Mouse (Mus musculus) B cell, adult 2 months (primary cell): ENCODE data around the gene Chit1.

ENCODE experiments used
- DNase-seq, 2 experiments: peaks; one replicate each; pipeline ENCODE4 v3.0.0; 2022

Chit1 gene

DNA sequence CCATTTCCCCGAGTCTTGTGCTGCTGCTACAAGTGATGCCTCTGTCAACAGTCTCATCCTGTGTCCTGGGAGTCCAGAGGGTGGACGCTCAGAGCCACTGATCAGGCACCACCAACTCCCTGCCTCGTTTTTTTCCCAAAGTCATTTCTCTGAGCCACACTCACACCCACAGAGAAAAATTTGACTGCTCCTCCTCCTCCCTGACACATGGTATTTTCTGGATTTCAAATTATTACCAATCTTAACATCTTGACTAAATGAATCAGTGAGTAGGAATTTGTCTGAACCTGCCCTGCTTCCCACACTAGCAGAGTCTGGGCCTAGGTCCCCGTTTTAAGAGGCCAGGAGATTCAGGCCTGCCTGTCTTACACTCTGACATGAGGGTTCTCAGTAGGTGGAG lies 81.0 kb downstream of the Chit1 start:
- no peak for DNase-seq

DNA sequence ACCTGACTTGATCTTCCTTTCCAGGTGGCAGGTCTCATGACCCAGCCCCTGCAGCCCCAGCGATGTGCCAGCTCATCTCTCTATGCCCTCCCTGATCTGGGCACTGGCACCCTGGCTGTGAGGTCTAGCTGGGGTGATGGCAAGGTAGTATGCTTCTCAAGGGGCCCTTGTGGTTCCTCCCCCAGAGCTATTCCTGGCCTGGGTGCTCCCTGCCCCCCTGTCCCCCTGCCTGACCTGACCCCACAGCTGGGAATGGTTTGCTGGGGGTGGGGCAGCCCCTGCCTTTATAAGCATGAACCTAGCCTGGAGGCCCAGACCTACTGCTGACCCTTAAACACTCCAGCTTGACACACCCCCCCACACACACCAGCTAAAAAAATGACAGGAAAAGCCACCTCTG lies 82.1 kb downstream of the Chit1 start, which contains the start of gene Mybph:
Gene Mybph (plus strand): TSS at position 323 of the 400 bp plus-strand sequence.
- no peak for DNase-seq

DNA sequence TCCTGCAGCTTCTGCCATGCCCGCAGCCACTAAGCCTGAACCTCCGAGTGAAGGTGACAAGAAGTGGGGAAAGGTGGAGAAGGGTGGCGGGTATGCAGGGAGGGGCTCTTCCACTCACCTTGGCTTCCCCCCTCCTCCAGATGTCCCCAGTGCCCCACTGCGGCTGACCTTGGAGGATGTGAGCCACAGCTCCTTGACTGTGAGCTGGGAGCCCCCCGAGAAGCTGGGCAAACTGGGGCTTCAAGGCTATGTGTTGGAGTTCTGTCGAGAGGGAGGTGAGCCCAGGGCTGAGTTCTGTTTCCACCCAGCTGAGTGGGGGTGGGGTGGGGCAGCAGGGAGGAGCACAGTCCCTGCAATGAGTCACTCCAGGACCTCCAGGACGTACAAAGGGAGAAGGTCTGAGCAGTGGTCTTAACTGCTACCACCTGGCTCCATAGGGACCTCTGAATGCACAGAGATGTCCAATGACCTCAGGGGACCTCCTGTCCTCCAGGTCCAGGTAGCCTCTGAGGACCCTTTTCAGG lies 82.7 kb downstream of the Chit1 start:
- DNase-seq: no peak

DNA sequence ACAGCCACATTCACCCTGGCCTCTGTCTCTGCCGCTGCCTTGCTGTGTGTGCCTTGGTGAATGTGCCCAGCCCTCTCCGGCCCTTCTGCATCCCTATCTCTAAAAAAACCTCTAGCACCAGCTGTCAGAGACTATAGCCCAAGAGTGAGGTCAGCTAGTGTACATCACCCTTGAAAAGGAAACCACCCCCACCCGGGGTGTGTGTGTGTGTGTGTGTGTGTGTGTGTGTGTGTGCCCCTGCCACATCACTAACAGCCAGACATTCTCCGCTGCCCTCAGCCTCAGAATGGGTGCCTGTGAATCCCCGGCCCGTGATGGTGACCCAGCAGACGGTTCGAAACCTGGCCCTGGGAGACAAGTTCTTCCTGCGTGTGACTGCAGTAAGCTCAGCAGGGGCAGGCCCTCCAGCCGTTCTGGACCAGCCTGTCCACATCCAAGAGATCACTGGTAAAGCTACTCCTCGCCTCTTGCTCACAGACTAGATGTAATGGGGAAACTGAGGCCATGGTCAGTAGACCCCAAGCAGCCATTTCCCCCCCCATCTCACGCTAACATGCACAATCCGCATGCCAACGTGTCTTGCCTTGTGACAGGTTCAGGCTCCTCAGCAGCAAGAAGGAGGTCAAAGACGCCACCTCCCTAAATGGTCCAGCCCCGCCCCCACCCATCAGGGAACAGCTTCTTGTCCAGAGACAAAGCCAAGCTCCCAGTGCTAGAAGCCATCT lies 83.4 kb downstream of the Chit1 start:
- DNase-seq: no peak

DNA sequence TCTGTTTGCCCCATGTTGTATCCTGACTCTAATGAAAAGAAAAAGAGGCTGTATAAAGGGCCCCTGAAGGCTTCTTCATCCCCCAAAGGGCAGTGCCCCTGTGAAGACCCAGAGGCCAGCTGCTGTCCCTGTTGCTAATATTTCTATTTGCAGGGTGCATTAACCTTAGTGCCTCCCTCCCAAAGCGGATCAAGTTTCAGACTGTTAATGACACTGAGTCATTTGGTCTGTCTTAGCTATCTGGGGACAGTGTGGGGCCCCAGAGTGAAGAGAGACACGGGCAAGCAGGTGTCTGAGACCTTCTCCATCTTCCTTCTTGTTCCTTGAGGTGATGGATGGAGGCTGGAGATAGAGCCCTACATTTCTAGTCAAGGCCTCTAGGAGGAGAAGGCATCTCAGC lies 84.1 kb downstream of the Chit1 start:
- DNase-seq: no peak

DNA sequence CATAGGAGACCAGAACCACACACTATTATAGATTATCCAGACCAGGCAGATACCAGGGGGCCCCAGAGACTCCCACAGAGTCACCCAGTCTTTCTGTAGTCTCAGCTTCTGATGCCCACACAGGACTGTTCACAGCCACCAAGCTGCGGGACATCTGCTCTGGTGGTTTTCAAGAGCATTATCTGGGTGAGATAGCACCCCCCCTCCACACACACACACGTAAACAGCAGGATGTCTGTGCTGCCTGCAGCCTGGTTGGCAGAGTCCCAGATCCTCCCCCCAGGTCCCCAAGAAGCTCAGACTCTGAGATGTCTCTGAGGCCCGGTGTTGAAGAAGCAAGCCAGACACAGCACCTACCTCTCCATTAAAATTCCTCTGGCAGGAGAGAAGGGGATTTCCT lies 84.5 kb downstream of the Chit1 start:
- peak; percentile 3 to 9 for DNase-seq

DNA sequence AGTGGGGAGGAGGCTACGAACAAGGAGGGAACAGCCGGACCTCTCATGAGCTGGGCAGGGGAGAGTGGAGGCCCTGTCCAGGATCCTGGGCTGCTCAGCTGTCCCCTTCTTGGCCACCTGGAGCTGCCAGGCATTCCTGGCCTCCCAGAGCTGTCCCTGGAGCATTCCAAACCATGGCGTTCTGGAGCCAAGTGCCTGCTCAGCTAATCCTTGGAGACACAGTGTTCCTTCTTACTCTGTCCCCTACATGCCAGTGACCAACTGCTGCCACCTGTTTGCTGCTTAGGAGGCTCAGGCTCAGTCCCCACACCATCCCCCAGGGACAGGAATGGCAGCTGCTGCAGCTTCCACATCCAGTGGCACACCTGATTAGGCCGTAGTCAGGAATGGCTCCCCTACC lies 84.9 kb downstream of the Chit1 start:
- no peak for DNase-seq

DNA sequence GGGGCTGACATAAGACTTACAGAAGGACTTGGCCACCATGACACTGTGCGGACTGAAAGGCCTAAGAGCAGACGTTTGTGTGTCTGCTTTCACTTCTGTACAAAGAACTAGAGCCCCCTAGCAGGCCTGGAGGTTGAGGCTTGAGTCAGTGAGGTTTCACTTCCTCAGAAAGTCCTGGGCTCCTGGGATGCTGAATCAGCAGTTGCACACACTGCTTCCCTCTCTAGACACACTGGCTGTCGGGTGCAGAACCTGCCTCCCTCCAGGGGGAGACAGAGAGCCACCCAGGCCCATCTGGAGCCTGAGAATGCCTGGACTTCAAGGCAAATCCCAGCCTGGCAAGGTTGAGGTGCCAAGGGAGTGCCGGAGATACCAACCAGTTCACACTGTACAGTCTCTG lies 85.3 kb downstream of the Chit1 start:
- DNase-seq: peak; percentile 86 to 89

DNA sequence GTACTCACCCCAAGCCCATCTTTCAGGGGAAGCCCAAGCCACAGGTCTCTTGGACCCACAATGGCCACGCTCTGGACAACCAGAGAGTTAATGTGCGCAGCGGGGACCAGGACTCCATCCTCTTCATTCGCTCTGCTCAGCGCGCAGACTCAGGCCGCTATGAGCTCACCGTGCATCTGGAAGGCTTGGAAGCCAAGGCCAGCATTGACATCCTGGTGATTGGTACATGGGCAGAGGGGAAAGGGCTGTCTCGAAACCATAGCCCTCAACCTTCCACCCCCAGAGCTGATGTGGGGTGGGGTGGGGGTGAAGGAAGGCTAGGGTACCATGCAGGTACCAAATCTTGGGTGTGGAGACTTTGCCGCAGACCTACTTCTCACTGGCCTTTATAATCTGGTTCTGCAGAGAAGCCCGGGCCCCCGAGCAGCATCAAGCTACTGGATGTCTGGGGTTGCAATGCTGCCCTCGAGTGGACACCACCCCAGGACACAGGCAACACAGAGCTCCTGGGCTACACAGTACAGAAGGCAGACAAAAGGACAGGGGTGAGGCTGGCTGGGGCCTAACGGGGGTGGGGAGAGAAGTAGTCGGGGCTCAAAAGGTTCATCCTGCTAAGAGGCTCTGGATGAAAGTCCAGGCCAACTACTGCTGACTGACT lies 86.4 kb downstream of the Chit1 start:
- no peak for DNase-seq

DNA sequence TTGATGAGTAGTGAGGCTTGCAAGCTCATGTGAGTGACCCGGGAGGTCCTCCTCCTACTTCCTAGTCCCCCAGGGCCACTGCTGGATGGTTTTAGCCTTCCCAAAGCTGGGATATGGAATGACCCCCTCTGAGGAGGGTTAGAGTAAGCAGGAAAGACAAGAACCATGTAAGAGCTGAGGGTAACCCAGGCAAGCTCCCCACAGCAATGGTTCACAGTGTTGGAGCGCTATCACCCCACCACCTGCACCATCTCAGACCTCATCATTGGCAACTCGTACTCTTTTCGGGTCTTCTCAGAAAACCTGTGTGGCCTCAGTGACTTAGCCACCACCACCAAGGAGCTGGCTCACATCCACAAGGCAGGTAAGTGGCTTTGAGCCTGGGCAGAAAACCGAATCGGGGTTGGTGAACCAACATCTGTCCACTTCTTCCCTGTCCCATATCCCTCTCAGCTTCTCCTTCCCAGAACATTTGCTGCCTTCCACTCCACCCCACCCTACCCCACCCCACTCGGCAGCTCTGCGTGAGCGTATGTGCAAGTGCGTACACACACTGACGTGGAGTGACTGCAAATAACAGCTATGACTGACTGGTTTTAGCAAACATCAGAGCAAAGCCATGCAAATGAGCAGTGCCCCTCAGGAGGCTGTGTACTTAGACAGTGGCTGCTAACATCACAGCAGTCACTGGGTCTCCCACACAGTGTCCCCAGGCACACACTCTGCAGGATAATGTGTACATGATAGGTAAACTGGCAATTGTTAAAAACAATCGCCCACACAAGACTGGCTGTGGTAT lies 87.4 kb downstream of the Chit1 start:
- DNase-seq: no peak

DNA sequence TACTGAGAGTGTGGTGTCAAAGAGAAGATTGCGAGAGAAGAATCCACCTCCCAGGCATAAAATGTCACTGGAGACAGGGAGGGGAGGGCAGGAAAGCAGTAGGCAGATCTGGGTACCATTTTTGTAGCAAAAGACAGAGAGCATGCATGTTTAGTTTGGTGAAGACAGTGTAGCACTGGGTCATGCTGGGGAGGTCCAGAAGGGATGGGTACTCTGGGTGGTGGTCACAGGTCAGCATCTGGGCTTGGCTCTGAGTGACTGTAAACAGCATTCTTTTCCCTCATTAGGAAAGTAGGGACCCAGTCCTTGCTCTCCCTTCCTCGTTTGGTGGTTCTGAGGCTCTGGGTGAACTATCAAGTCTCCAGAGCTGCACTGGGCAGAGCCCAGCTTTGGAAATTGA lies 89.4 kb downstream of the Chit1 start:
- DNase-seq: no peak
